Mouse (Mus musculus) kidney, embryonic 15.5 days (tissue): ENCODE measurements around the gene Dmrt3. TPM values are rescaled to one million over a fixed set of nuclear protein-coding genes. Genes with fewer than 3 reads are reported as not detected.

Source experiments
- ATAC-seq: fragments of 200-750 bp; cut with Nextera tagmentation; replicated peaks from 2 replicates; pipeline ENCODE4 v1.8.0; 2017; ENCODE audit warnings: moderate TSS enrichment; ENCODE audit not compliant: low FRiP score
- H3K27ac ChIP-seq: fragments of 300-500 bp; sonication (generic); 2 replicates; pipeline ENCODE4 v1.5.1; 2015; ENCODE audit warnings: mild to moderate bottlenecking, inconsistent platforms
- H3K27me3 ChIP-seq: fragments of 300-500 bp; sonication (generic); 2 replicates; pipeline ENCODE4 v1.6.1; 2015; ENCODE audit warnings: inconsistent platforms
- H3K36me3 ChIP-seq: fragments of 300-500 bp; sonication (generic); 2 replicates; pipeline ENCODE4 v1.6.1; 2015; ENCODE audit warnings: inconsistent platforms
- H3K4me1 ChIP-seq: fragments of 300-500 bp; sonication (generic); 2 replicates; pipeline ENCODE4 v1.6.1; 2015; ENCODE audit warnings: inconsistent platforms
- H3K4me2 ChIP-seq: fragments of 300-500 bp; sonication (generic); 2 replicates; pipeline ENCODE4 v1.6.1; 2015; ENCODE audit warnings: moderate library complexity, mild to moderate bottlenecking, inconsistent platforms
- H3K4me3 ChIP-seq: fragments of 300-500 bp; sonication (generic); replicated peaks from 2 replicates; pipeline ENCODE4 v1.5.1; 2015; ENCODE audit warnings: mild to moderate bottlenecking, inconsistent platforms
- H3K9ac ChIP-seq: fragments of 300-500 bp; sonication (generic); 2 replicates; pipeline ENCODE4 v1.6.1; 2015; ENCODE audit warnings: mild to moderate bottlenecking, inconsistent platforms
- H3K9me3 ChIP-seq: fragments of 300-500 bp; sonication (generic); replicated peaks from 2 replicates; pipeline ENCODE4 v1.6.1; 2016; ENCODE audit warnings: inconsistent platforms
- WGBS: fragments of 180-500 bp; shearing (Covaris S2); methylation state at CpG from one replicate; pipeline ENCODE4 v1.1.7; 2015; ENCODE audit warnings: mixed read lengths; 5-methylcytosine and 5-hydroxymethylcytosine counted together
- polyA plus RNA-seq: library from polyadenylated mRNA; unstranded; fragments of >200 nt; fragmentation: Nextera tagmentation; extraction: Ambion mirVana; gene quantifications from 2 replicates; pipeline ENCODE4 v1.2.1, GENCODE M21; 2015

Dmrt3 gene
- polyA plus RNA-seq, 1 experiment from 2014 or later: not detected

DNA sequence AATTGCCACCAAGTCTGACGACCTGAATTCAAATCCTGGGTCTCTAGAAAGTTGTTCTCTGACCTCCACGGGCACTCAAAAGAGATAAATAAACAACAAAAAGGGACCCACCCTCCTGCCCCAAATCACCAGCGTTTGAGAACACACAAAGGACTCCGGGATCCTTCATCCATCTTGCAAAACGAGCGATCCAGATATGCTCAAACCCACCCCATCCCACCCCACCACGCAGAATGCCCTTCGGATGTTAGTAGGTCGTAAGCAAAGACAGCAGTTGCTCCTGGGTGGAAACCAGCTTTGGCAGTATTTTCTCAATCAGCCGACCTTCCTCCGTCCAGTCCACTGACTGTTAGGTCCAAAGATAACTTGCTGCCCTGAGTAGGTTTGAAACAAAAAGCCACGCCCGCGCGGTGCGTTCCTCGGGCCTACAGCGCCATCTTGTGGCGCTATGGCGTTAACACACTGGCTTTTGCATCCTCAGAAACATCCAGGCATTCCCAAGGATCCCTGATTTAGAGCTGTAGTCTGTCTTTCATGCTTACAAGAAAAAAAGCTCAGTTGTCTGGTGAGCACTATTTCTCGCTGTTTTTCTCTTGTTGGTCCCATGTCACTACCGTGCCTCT, 25.6 kb downstream of the Dmrt3 start:
- H3K9ac ChIP-seq: no peak overlapping the region

DNA sequence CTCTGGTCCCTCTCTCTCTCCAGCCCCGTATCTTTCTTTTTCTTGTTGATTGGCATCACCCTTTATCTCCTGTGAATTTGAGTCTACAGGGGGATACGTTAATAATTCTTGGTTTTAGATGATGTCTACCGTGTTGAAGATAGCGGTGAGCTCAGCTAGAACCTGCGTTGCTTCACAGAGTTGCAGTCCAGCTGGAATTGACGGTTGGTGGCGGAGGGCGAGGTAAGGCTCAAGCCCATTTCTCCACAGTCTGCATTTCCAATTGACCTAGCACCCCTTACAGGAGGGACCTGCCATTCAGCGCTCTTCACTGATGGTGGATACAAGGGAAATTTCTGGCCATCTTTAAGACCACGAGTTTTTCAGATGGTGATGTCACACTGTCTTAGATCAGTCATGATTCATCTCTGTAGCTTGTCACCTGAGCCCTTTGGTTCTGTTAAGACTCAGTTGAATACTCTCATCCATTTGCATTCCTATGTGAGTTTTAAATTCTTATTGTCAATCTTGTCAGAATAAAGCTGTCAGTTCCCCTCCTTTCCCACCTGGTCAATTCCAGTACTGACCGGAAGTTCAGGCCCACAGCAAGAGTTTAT, 28.8 kb downstream of the Dmrt3 start:
- H3K4me1 ChIP-seq: no peaks in the 10 kb centered on the region
- ATAC-seq: no peak
- WGBS: 76% methylated on average over 11 of the region's 11 CpGs

More for the DNA sequence above, 25.6 kb downstream of the Dmrt3 start:
- 0 out of 2 replicates have a peak, but pooled peaks have one; percentile 46 for ATAC-seq
- H3K27ac ChIP-seq: no peak overlapping the region
- peaks cover 59% of the 10 kb centered on the region for H3K27me3 ChIP-seq
- 16% methylated on average over 22 of the region's 22 CpGs for WGBS
- peak overlapping the region; percentile 54 for H3K4me2 ChIP-seq
- H3K9me3 ChIP-seq: no peaks in the 10 kb centered on the region
- no peaks in the 10 kb centered on the region for H3K36me3 ChIP-seq
- H3K4me1 ChIP-seq: no peaks in the 10 kb centered on the region
- peak overlapping the region; percentile 33 for H3K4me3 ChIP-seq

DNA sequence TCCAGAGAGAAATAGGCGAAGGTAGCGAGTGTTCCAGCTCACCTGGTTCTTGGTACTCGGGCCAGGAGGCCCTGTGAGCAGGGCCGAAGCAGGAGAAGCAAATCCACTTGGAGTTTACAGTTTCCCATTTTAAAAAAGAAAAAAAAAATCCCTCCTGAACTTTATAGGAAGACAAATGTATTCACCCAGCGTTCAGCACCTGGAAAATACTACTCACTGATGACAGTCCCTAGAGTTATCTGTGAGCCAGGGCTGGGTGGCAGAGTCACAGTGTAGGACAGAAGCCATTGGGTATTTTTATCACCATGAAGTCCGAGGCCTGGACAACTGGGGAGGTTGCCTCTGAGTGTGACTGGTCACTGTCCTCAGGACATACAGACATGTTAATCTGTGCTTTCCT, 31.7 kb downstream of the Dmrt3 start:
- no peak overlapping the region for H3K4me3 ChIP-seq
- H3K36me3 ChIP-seq: no peaks in the 10 kb centered on the region
- no peak for ATAC-seq
- no peak overlapping the region for H3K4me2 ChIP-seq
- WGBS: 86% methylated on average over 6 of the region's 6 CpGs
- no peak overlapping the region for H3K9ac ChIP-seq
- H3K27ac ChIP-seq: no peak overlapping the region
- H3K9me3 ChIP-seq: no peaks in the 10 kb centered on the region
- H3K27me3 ChIP-seq: peaks cover 46% of the 10 kb centered on the region
- H3K4me1 ChIP-seq: no peaks in the 10 kb centered on the region

More for the DNA sequence above, 28.8 kb downstream of the Dmrt3 start:
- Histone ChIP-seq H3K36me3 (no peaks in the 10 kb centered on the region), H3K27ac (no peak overlapping the region), H3K9ac (no peak overlapping the region), H3K4me3 (no peak overlapping the region), H3K4me2 (no peak overlapping the region), H3K9me3 (no peaks in the 10 kb centered on the region), H3K27me3 (peaks cover 55% of the 10 kb centered on the region)

DNA sequence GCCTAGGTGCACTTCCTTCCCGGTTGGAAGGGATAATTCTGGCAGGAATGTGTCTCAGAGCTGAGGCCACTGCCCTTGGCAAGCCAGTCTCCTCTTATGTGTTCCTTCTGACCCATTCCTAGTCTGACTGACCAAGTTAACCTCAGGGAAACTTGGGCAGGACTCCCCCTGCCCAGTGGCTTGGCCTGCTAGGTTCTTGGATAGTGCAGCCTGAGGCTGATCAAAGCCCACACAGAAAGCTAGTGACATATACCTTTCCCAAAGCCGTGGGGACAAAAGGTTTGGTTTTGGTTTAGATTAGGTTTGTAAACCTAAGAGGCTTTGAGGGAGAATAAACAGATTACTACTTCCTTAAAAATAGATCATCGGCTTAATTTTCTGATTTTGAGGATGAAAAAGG, 37.0 kb downstream of the Dmrt3 start:
- 77% methylated on average over 3 of the region's 3 CpGs for whole genome bisulfite sequencing
- no peak overlapping the region for H3K4me2 ChIP-seq
- H3K27ac ChIP-seq: no peak overlapping the region
- H3K27me3 ChIP-seq: peaks cover 48% of the 10 kb centered on the region
- no peaks in the 10 kb centered on the region for H3K36me3 ChIP-seq
- H3K4me3 ChIP-seq: no peak overlapping the region
- no peaks in the 10 kb centered on the region for H3K4me1 ChIP-seq
- no peak overlapping the region for H3K9ac ChIP-seq
- no peaks in the 10 kb centered on the region for H3K9me3 ChIP-seq
- ATAC-seq: no peak

DNA sequence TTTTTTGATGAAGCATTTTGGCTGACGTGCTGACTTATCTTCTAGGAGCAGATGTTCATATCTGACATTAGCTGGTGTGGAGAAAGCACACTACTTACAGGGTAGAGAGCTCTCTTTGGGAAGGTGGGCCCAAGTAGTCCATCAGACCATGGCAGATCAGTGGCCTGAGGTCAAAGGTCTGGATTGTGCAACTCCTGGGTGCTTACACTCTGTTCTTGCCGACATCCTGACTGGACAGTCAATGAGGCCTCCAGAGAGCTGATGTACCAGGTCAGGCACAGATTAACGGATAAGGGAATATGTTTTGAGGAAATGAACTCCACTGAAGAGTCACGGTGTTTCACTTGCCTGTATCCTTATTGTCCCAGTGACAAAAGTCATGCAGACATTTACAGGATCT, 38.6 kb downstream of the Dmrt3 start:
- 58% methylated on average over 4 of the region's 4 CpGs for WGBS
- H3K36me3 ChIP-seq: no peaks in the 10 kb centered on the region

DNA sequence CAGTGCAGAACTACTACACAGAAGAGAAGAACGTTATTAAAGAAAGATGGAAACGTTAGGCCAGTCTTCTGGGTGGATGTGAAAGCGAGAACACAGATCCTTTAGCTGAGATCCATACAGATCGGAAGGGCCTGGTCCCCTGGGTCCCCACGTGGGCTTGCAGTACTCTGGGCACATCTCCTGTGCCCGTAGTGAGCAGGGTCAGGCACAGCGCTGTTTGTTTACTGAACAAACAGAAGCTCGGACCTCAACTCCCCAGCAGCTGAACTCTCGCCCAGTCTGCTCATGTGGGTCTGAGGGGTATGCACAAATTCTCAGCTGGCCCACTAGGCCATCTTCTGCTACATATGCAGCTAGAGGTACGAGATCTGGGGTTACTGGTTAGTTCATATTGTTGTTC, 40.4 kb downstream of the Dmrt3 start:
- Histone ChIP-seq H3K36me3 (no peaks in the 10 kb centered on the region), H3K27ac (no peak overlapping the region), H3K27me3 (peaks cover 77% of the 10 kb centered on the region), H3K4me2 (no peak overlapping the region), H3K9ac (no peak overlapping the region), H3K4me1 (0 out of 2 replicates have a peak, but pooled peaks cover 5% of the 10 kb centered on the region), H3K9me3 (no peaks in the 10 kb centered on the region), H3K4me3 (no peak overlapping the region)
- 44% methylated on average over 10 of the region's 10 CpGs for WGBS
- no peak for ATAC-seq

More for the DNA sequence above, 38.6 kb downstream of the Dmrt3 start:
- Histone ChIP-seq H3K9ac (no peak overlapping the region), H3K27ac (no peak overlapping the region), H3K27me3 (peaks cover 64% of the 10 kb centered on the region), H3K9me3 (no peaks in the 10 kb centered on the region), H3K4me3 (no peak overlapping the region), H3K4me2 (no peak overlapping the region), H3K4me1 (no peaks in the 10 kb centered on the region)
- ATAC-seq: no peak

DNA sequence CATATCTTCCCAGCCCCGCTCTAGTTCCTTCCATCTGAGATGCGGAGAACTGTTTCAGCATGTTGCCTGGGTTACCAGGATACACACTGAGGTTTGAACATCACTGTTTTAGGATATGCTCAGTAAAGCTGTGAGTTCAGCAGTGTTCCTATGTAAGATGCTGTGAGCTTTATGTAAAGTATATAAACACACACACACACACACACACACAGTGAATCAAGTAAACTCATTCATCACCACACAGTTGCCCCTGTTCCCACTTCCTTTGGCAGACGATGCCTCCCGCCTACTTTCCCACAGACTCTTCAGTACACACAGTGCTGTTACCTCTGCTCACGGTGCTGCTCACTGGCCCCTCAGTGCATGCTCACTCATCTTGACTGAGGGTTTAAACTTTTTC, 42.5 kb downstream of the Dmrt3 start:
- no peaks in the 10 kb centered on the region for H3K36me3 ChIP-seq
- WGBS: 63% methylated on average over 5 of the region's 5 CpGs
- H3K4me2 ChIP-seq: no peak overlapping the region
- no peaks in the 10 kb centered on the region for H3K9me3 ChIP-seq
- no peak overlapping the region for H3K27ac ChIP-seq
- H3K4me1 ChIP-seq: peaks cover 10% of the 10 kb centered on the region; the same call in 1 of the 2 replicates
- ATAC-seq: no peak
- no peak overlapping the region for H3K9ac ChIP-seq
- H3K27me3 ChIP-seq: peaks cover 85% of the 10 kb centered on the region
- no peak overlapping the region for H3K4me3 ChIP-seq

DNA sequence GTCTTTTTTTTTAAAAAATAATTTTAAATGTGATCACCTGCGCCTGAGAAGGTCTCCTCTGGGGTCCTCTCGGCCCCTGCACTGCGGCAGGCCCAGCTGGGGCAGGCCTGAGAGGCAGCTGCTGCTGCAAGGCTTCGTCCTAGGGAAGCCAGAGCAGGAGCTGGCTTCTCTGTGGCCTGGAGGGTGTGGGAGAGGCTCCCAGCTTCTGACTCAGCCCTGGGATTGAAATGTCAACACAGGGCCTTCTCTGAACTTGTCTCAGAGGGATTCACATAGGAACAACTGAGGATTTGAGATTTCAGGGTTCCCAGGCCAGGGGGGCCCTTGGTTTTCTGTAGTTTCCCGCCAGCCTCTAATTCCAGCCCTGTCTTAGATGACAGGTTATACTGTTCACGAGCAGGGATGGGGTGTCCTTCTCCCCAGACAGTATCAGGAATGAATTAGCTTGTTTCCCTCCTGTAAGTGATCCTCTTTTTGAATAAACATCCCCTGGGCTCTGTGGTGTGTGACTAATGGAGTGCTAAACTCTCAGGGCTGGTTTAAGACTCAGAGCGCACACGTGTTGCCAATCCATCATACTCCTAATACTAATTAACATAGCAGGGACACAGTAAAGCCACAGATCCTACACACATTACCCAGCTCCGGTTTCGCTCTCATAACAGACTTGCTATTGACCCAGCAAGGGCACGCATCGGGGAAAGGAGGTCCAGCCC, 44.1 kb downstream of the Dmrt3 start:
- WGBS: 24% methylated on average over 12 of the region's 12 CpGs
- ATAC-seq: peak; percentile 86

DNA sequence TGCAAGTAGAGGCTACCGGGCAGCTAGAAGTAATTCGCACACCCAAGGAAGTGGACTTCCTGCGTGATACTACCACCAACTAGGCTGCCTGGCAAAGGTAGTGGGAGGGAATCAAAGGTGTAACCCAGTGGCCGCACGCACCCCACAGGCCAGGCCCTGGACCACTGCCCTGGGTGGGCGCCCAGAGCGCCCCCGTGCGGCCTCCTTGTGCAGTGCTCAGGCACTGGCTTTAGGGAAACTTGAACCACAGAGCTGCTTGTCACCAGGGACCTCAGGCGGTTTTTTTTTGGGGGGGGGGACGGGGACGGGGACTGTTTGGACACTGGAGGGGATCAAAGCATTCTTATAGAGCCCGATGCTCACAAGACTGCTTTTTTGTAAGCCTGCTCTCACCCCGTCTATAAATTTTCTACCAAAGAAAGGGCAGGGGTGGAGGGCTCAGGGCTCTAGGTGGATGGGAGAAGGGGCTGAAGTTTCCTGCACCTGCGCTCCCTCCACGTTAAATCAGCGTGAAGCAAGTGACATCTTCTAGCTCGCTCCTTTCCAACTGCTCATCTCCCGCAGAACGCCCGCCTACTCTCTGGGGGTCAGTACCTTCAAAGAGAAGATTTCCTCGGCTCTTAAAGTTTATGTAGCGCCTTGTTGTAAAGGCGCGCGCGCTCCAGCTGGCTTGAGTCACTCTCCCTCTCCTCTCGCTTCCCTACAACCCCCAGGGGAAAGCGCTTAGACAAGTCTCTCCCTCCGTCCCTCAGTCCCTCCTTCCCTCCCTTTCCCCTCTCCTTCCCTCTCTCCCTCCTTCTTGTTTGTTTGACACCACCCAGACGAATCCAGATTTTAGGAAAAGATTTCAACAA, 55.6 kb downstream of the Dmrt3 start:
- ATAC-seq: no peak
- no peak overlapping the region for H3K9ac ChIP-seq
- WGBS: 2% methylated on average over 31 of the region's 31 CpGs
- H3K27me3 ChIP-seq: peaks cover 97% of the 10 kb centered on the region
- no peaks in the 10 kb centered on the region for H3K9me3 ChIP-seq
- H3K27ac ChIP-seq: no peak overlapping the region
- no peak overlapping the region for H3K4me3 ChIP-seq
- peaks cover 10% of the 10 kb centered on the region; the same call in 1 of the 2 replicates for H3K4me1 ChIP-seq
- H3K4me2 ChIP-seq: peak overlapping the region; percentile 26
- no peaks in the 10 kb centered on the region for H3K36me3 ChIP-seq

More for the DNA sequence above, 44.1 kb downstream of the Dmrt3 start:
- 0 out of 2 replicates have a peak overlapping the region, but pooled peaks have one; percentile 14 for H3K27ac ChIP-seq
- H3K4me1 ChIP-seq: peaks cover 10% of the 10 kb centered on the region; the same call in 1 of the 2 replicates
- H3K36me3 ChIP-seq: no peaks in the 10 kb centered on the region
- no peaks in the 10 kb centered on the region for H3K9me3 ChIP-seq
- peaks cover 88% of the 10 kb centered on the region for H3K27me3 ChIP-seq
- H3K4me3 ChIP-seq: no peak overlapping the region
- no peak overlapping the region for H3K4me2 ChIP-seq
- H3K9ac ChIP-seq: no peak overlapping the region

DNA sequence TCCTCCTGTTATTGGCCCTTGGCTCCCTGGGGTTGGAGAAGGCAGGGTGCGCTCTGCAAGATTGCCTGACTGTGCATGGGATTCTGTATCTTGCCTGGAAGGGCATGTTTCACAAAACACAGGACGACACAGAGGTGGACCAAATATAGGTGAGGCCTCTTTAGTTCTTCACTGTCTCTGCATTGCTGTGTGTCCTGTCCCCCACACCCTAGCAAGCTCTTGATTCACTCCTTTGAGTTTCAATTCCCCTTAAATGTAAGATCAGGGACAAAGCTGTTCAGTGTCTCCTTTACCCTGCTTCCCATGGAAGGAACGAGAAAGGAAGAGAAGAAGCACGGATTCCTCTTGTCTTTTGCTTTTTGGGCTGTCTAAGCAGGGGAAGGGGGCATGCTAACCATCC, 57.7 kb downstream of the Dmrt3 start:
- Histone ChIP-seq H3K27ac (no peak overlapping the region), H3K9me3 (no peaks in the 10 kb centered on the region), H3K9ac (no peak overlapping the region), H3K4me2 (no peak overlapping the region), H3K4me3 (no peak overlapping the region), H3K36me3 (no peaks in the 10 kb centered on the region), H3K4me1 (peaks cover 23% of the 10 kb centered on the region), H3K27me3 (peaks cover 97% of the 10 kb centered on the region)
- ATAC-seq: no peak
- WGBS: 17% methylated on average over 4 of the region's 4 CpGs

DNA sequence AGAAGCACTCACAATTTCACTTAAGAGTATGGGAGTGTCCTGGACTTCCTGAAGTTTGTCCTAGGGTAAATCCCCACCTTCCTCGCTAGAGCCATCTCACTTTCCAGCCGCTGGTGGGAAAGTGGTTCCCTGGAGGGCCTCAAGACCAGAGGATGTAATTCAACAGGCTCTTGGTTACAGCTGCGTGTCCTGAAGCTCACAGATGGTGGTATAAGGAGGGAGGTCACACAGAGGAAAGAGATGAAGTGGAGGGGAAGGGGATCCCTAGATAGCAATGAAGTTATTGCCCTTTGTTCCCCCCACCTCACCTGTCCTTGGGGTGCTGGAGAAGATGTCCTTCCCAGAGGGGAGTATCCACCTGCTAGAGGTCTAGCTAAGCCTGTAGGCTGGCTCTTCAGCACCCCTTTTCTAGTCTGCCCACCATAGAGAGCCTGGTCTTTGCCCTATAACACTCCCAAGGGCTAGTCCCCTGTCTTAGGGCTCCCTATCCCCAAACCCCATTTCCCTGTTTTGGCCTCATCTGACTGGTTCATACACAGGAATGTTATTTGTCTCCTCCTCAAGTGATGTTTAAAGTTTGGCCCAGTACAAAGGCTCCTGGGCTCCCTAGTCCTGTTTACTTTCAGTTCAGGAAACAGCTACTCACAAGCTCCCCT, 59.6 kb downstream of the Dmrt3 start:
- Histone ChIP-seq H3K9ac (no peak overlapping the region), H3K4me3 (no peak overlapping the region)
- WGBS: 5% methylated on average over 3 of the region's 3 CpGs

More for the DNA sequence above, 59.6 kb downstream of the Dmrt3 start:
- H3K4me2 ChIP-seq: no peak overlapping the region
- H3K27ac ChIP-seq: no peak overlapping the region
- H3K4me1 ChIP-seq: peaks cover 35% of the 10 kb centered on the region
- H3K36me3 ChIP-seq: no peaks in the 10 kb centered on the region
- no peak for ATAC-seq
- H3K27me3 ChIP-seq: peaks cover 100% of the 10 kb centered on the region
- no peaks in the 10 kb centered on the region for H3K9me3 ChIP-seq
